Mouse (Mus musculus): ENCODE results near the gene Mrs2. TPM values are rescaled to one million over a fixed set of nuclear protein-coding genes. Genes with fewer than 3 reads are reported as not detected.

The Mrs2 gene
- polyA plus RNA-seq, 1 experiment from 2014 or later: 17.3 TPM

- ATAC-seq (replicated peaks): no peak
- no peaks in the 10 kb centered on the region for H3K36me3 ChIP-seq (replicated peaks)
- H3K4me2 ChIP-seq: no peak within 1 kb of the TSS
- 47% methylated on average over 17 of the region's 17 CpGs for WGBS
- no peak within 1 kb of the TSS for H3K9ac ChIP-seq
- H3K4me1 ChIP-seq: peaks cover 13% of the 10 kb centered on the region
- H3K9me3 ChIP-seq: no peaks in the 10 kb centered on the region
- H3K4me3 ChIP-seq: no peak within 1 kb of the TSS
- H3K27me3 ChIP-seq (replicated peaks): no peaks in the 10 kb centered on the region
- H3K27ac ChIP-seq: no peak within 1 kb of the TSS
These were observed 77.5 kb downstream of the Mrs2 start, which contains the start of gene Gpld1 for GRCm38 (mm10) chr13:24942512-24943282. TSS of gene Gpld1 (plus strand) at chr13:24943152.

GRCm38 (mm10) chr13:24939472-24939871 is 80.7 kb downstream of the Mrs2 start:
- Histone ChIP-seq H3K27me3 (replicated peaks) (no peaks in the 10 kb centered on the region), H3K4me1 (peaks cover 26% of the 10 kb centered on the region), H3K4me3 (no peak overlapping the region), H3K9me3 (no peaks in the 10 kb centered on the region), H3K36me3 (replicated peaks) (no peaks in the 10 kb centered on the region), H3K9ac (no peak overlapping the region), H3K27ac (no peak overlapping the region), H3K4me2 (no peak overlapping the region)
- no peak for ATAC-seq (replicated peaks)
- 90% methylated on average over 9 of the region's 9 CpGs for WGBS

- Histone ChIP-seq H3K4me1 (peaks cover 26% of the 10 kb centered on the region), H3K9ac (no peak overlapping the region), H3K36me3 (replicated peaks) (no peaks in the 10 kb centered on the region), H3K9me3 (no peaks in the 10 kb centered on the region), H3K4me2 (no peak overlapping the region), H3K27me3 (replicated peaks) (no peaks in the 10 kb centered on the region), H3K4me3 (no peak overlapping the region), H3K27ac (no peak overlapping the region)
- ATAC-seq (replicated peaks): no peak
- WGBS: 32% methylated on average over 9 of the region's 9 CpGs
These were observed 81.5 kb downstream of the Mrs2 start for GRCm38 (mm10) chr13:24938683-24939082.

GRCm38 (mm10) chr13:24937839-24938166 is 82.4 kb downstream of the Mrs2 start:
- no peaks in the 10 kb centered on the region for H3K36me3 ChIP-seq (replicated peaks)
- H3K27me3 ChIP-seq (replicated peaks): no peaks in the 10 kb centered on the region
- H3K4me2 ChIP-seq: peak overlapping the region; percentile 58
- H3K4me1 ChIP-seq: peaks cover 26% of the 10 kb centered on the region
- ATAC-seq (replicated peaks): peak; percentile 49
- no peaks in the 10 kb centered on the region for H3K9me3 ChIP-seq
- peak overlapping the region; percentile 84 for H3K4me3 ChIP-seq
- peak overlapping the region; percentile 87 for H3K27ac ChIP-seq
- H3K9ac ChIP-seq: peak overlapping the region; percentile 74
- 15% methylated on average over 12 of the region's 12 CpGs for WGBS

Other genes with a start within 250 kb of the Mrs2 start
- 24.2 and 25.0 TPM in 2 replicates for gene BC005537, start 218.7 kb downstream of the Mrs2 start, polyA plus RNA-seq (2015; fragmentation: Nextera tagmentation; extraction: Ambion mirVana)
- gene Acot13, start 188.8 kb downstream of the Mrs2 start, polyA plus RNA-seq (2015; fragmentation: Nextera tagmentation; extraction: Ambion mirVana): 43.5 and 49.2 TPM in 2 replicates
- 28.7 and 33.2 TPM in 2 replicates for gene Tdp2, start 188.7 kb downstream of the Mrs2 start, polyA plus RNA-seq (2015; fragmentation: Nextera tagmentation; extraction: Ambion mirVana)
- gene D130043K22Rik, start 175.2 kb downstream of the Mrs2 start, polyA plus RNA-seq (2015; fragmentation: Nextera tagmentation; extraction: Ambion mirVana): 5.9 and 7.8 TPM in 2 replicates
- 12.5 and 12.6 TPM in 2 replicates for gene Aldh5a1, start 82.7 kb downstream of the Mrs2 start, polyA plus RNA-seq (2015; fragmentation: Nextera tagmentation; extraction: Ambion mirVana)
- gene Gpld1, start 77.2 kb downstream of the Mrs2 start, polyA plus RNA-seq (2015; fragmentation: Nextera tagmentation; extraction: Ambion mirVana): 2.0 and 3.0 TPM in 2 replicates
- gene Dcdc2a, start 35.6 kb upstream of the Mrs2 start, polyA plus RNA-seq (2015; fragmentation: Nextera tagmentation; extraction: Ambion mirVana): 4.8 and 5.4 TPM in 2 replicates

All from midbrain, embryonic 15.5 days (tissue).